ENCODE assay signal across 21 mouse cellular contexts in the genomic region with DNA sequence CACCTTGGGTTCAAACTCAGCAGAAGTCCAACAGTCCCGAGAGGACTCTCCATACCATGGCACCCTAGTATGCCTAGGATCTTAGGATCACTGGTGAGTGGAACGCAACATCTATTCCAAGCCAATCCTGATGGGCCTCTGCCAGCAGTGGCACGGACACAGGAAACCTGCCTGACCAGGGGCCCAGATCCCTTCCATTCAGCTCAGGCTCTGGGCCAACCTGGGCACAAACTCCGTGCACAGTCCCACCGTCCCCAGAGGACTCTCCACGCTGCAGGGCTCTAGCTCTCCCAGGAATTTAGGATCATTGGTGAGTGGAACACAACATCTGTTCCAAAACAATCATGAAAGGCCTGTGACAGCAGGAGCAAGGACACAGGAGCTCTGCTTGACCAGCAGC.
DNase-seq lines count a peak whose midpoint lies in the region; TF ChIP-seq lines count a peak whose summit lies in the region.
"Had no signal": no experiment of that assay in that cellular context is flagged by ENCODE, and none has a peak within 500 bp of the region (broad histone marks: within the 10 kb centered on the region; RNA-seq: fewer than 3 reads in every experiment).

No protein-coding gene starts in this region.

- no peaks in the 10 kb centered on the region for H3K4me1 ChIP-seq in cerebellum, adult 2 months (ENCODE audit: control insufficient read depth, insufficient read depth, low read length)
- H3K4me1 ChIP-seq: embryonic facial prominence, embryonic 12.5 days; embryonic facial prominence, embryonic 15.5 days; forebrain, embryonic 15.5 days; heart, embryonic 12.5 days; heart, embryonic 15.5 days had no signal

- intact Hi-C loops in gastrocnemius, postnatal 14 days (cut with DNase I; ENCODE audit: low total_unique reads), result no loop called here

- no peak overlapping the region for H3K27ac ChIP-seq in cerebellum, adult 2 months (ENCODE audit: insufficient read depth, low read length)
- H3K27ac ChIP-seq: embryonic facial prominence, embryonic 12.5 days; embryonic facial prominence, embryonic 15.5 days; forebrain, embryonic 15.5 days; heart, embryonic 15.5 days; hindbrain, embryonic 14.5 days; hindbrain, postnatal 0 days had no signal

- no peak for TF ChIP-seq POLR2A in cerebellum, adult 2 months (IDR thresholded peaks at IDR 0.05; ENCODE audit: borderline replicate concordance, insufficient read depth, low read length)

- no peak for TF ChIP-seq CTCF in cerebellum, adult 2 months (IDR thresholded peaks at IDR 0.05; ENCODE audit: borderline replicate concordance, insufficient read depth, low read depth, low read length)

- WGBS in cerebellum, adult 2 months, result 33% methylated on average over 6 of the region's 6 CpGs

- DNase-seq in adrenal gland, adult (ENCODE audit: inconsistent age in 2 of 2, low spot score in 1 of 2), result peak; percentile 3 to 20
- no peak for DNase-seq in adrenal gland, adult 18-20 months (ENCODE audit: low spot score in 2 of 2)
- DNase-seq in cerebellum, postnatal 10 days, result peak; percentile 1 to 16
- no peak for DNase-seq in cerebellum, adult 2 months
- DNase-seq in gastrocnemius, postnatal 14 days, result peak; percentile 6
- DNase-seq in gastrocnemius, postnatal 25 days, result no peak
- DNase-seq in adrenal gland, postnatal 14 days, result peak; percentile 62
- no peak for DNase-seq in thymus, adult 18-20 months
- DNase-seq: cerebellum, adult 11-12 months; cerebellum, adult 9-10 months; heart, adult 18-20 months; heart, postnatal 10 days; heart, postnatal 4 days; kidney, adult 18-20 months had no signal

- H3K4me3 ChIP-seq in cerebellum, adult 2 months (replicated peaks; ENCODE audit: insufficient read depth, low read depth, low read length), result no peak overlapping the region
- H3K4me3 ChIP-seq: embryonic facial prominence, embryonic 12.5 days; embryonic facial prominence, embryonic 15.5 days; forebrain, embryonic 15.5 days; heart, embryonic 12.5 days; heart, embryonic 15.5 days had no signal

- no peaks in the 10 kb centered on the region for H3K27me3 ChIP-seq in cerebellum, adult 2 months (ENCODE audit: control insufficient read depth, insufficient read depth, low read length)
- H3K27me3 ChIP-seq: embryonic facial prominence, embryonic 12.5 days; embryonic facial prominence, embryonic 15.5 days; forebrain, embryonic 15.5 days; heart, embryonic 12.5 days; heart, embryonic 15.5 days had no signal

Comparison
In these comparisons a context has a peak if more than half of its experiments do, and no peak if none do; other contexts are left out.
1. DNase-seq: peak in adrenal gland, adult (2 of 2), cerebellum, postnatal 10 days (2 of 2), gastrocnemius, postnatal 14 days (single experiment) and adrenal gland, postnatal 14 days (single experiment); none in adrenal gland, adult 18-20 months (0 of 2), cerebellum, adult 2 months (0 of 2), gastrocnemius, postnatal 25 days (single experiment) and thymus, adult 18-20 months (0 of 2).